Mouse (Mus musculus) kidney, adult 2 months (tissue): ENCODE measurements around the gene Dct.

Source experiments
- CTCF ChIP-seq: fragments of 200-500 bp; conservative IDR thresholded peaks from 2 replicates; pipeline ENCODE4 v1.5.1; 2011; ENCODE audit warnings: low read depth, mild to moderate bottlenecking, control low read depth, low read length, moderate library complexity, mixed read lengths; ENCODE audit not compliant: insufficient read depth, insufficient read length
- POLR2A ChIP-seq: fragments of 200-500 bp; IDR thresholded peaks from one replicate; pipeline ENCODE4 v1.6.1; 2011; ENCODE audit warnings: low read depth, low read length, control low read depth

GRCm38 (mm10) chr14:117988444-117988843 lies 63.6 kb downstream of the Dct start:
- TF ChIP-seq POLR2A (no peak), CTCF (no peak)
